Comparison of ENCODE assay signal across 20 mouse cellular contexts in the genomic region with DNA sequence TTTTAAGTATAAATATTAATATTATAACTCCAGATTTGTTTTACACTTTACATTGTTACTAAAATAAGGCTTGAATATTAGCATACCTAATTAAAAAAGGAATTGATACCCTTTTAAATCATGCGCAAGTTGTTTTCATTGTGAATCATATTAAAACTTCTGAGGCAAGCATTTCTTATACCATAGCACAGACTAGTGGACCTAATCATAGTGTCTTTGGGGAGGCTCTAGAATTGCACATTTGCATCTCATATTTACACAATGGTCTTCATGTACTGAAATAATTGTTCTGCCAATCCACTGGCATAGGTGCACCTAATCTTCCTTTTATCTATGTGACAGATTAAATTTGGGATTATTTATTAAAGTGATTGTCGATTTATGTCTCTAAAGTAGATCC.
A peak's percentile ranks its signal among the peaks of the same experiment; 100 is the strongest.
DNase-seq lines count a peak whose midpoint lies in the region; ATAC-seq and TF ChIP-seq lines count a peak whose summit lies in the region.
"Had no signal": no experiment of that assay in that cellular context is flagged by ENCODE, and none has a peak within 500 bp of the region (broad histone marks: within the 10 kb centered on the region; RNA-seq: fewer than 3 reads in every experiment).

No protein-coding gene starts in this region.

- no peaks in the 10 kb centered on the region for H3K9me3 ChIP-seq in forebrain, postnatal 0 days (ENCODE audit: low read length)
- no peaks in the 10 kb centered on the region for H3K9me3 ChIP-seq in forebrain, embryonic 11.5 days (ENCODE audit: control insufficient read depth, low read length)
- H3K9me3 ChIP-seq in intestine, postnatal 0 days (ENCODE audit: control insufficient read depth), result no peaks in the 10 kb centered on the region
- H3K9me3 ChIP-seq in intestine, embryonic 15.5 days, result no peaks in the 10 kb centered on the region
- H3K9me3 ChIP-seq in midbrain, embryonic 11.5 days (ENCODE audit: control insufficient read depth, low read length), result no peaks in the 10 kb centered on the region
- no peaks in the 10 kb centered on the region for H3K9me3 ChIP-seq in midbrain, embryonic 13.5 days
- H3K9me3 ChIP-seq: embryonic facial prominence, embryonic 12.5 days; forebrain, embryonic 13.5 days; heart, embryonic 12.5 days; hindbrain, embryonic 12.5 days had no signal

- 82% methylated on average over 2 of the region's 2 CpGs for WGBS in forebrain, postnatal 0 days
- 89% methylated on average over 2 of the region's 2 CpGs for WGBS in forebrain, embryonic 11.5 days
- 87% methylated on average over 2 of the region's 2 CpGs for WGBS in intestine, postnatal 0 days
- WGBS in intestine, embryonic 15.5 days, result 92% methylated on average over 2 of the region's 2 CpGs
- 97% methylated on average over 2 of the region's 2 CpGs for whole genome bisulfite sequencing in midbrain, embryonic 11.5 days
- 90% methylated on average over 2 of the region's 2 CpGs for WGBS in midbrain, embryonic 13.5 days

- H3K27ac ChIP-seq in forebrain, postnatal 0 days (ENCODE audit: low read depth, low read length), result no peak overlapping the region
- H3K27ac ChIP-seq in forebrain, embryonic 11.5 days (ENCODE audit: low read depth, low read length), result no peak overlapping the region
- no peak overlapping the region for H3K27ac ChIP-seq in intestine, postnatal 0 days (ENCODE audit: low read depth, low read length)
- no peak overlapping the region for H3K27ac ChIP-seq in intestine, embryonic 15.5 days
- no peak overlapping the region for H3K27ac ChIP-seq in midbrain, embryonic 11.5 days (ENCODE audit: low read depth, low read length)
- no peak overlapping the region for H3K27ac ChIP-seq in midbrain, embryonic 13.5 days
- H3K27ac ChIP-seq: embryonic facial prominence, embryonic 12.5 days; forebrain, embryonic 13.5 days; hindbrain, embryonic 12.5 days had no signal

- no peak overlapping the region for H3K4me2 ChIP-seq in forebrain, postnatal 0 days (ENCODE audit: low read depth)
- H3K4me2 ChIP-seq in forebrain, embryonic 11.5 days (ENCODE audit: low read depth, low read length, severe bottlenecking), result no peak overlapping the region
- no peak overlapping the region for H3K4me2 ChIP-seq in intestine, postnatal 0 days (replicated peaks; ENCODE audit: low read depth)
- H3K4me2 ChIP-seq in intestine, embryonic 15.5 days (replicated peaks), result no peak overlapping the region
- no peak overlapping the region for H3K4me2 ChIP-seq in midbrain, embryonic 11.5 days
- H3K4me2 ChIP-seq in midbrain, embryonic 13.5 days (replicated peaks), result no peak overlapping the region
- H3K4me2 ChIP-seq: embryonic facial prominence, embryonic 12.5 days; forebrain, embryonic 13.5 days; heart, embryonic 12.5 days; hindbrain, embryonic 12.5 days had no signal

- no peak for DNase-seq in forebrain, postnatal 0 days
- DNase-seq in forebrain, embryonic 11.5 days (ENCODE audit: low spot score), result no peak
- peak; percentile 54 for DNase-seq in midbrain, embryonic 11.5 days (ENCODE audit: low spot score, missing footprints)
- DNase-seq in splenic B cell, adult 2 months (ENCODE audit: low read depth, low spot score), result peak; percentile 7
- DNase-seq in heart, postnatal 10 days, result no peak
- DNase-seq: adrenal gland, postnatal 10 days; B cell, adult 2 months; cerebellum, adult 11-12 months; cerebellum, adult 9-10 months; cerebellum, postnatal 25 days; gastrocnemius, postnatal 14 days; heart, postnatal 4 days had no signal

- intact Hi-C loops in heart, postnatal 10 days (cut with DNase I), result loop anchor here (1.0 kb wide), 1 partner anchor 116 kb away; no protein-coding TSS in a partner anchor

- H3K36me3 ChIP-seq in forebrain, postnatal 0 days (ENCODE audit: insufficient read depth), result no peaks in the 10 kb centered on the region
- no peaks in the 10 kb centered on the region for H3K36me3 ChIP-seq in forebrain, embryonic 11.5 days (ENCODE audit: control insufficient read depth, insufficient read depth, low read length)
- no peaks in the 10 kb centered on the region for H3K36me3 ChIP-seq in intestine, postnatal 0 days (ENCODE audit: control insufficient read depth, insufficient read depth)
- no peaks in the 10 kb centered on the region for H3K36me3 ChIP-seq in intestine, embryonic 15.5 days
- H3K36me3 ChIP-seq in midbrain, embryonic 11.5 days (ENCODE audit: control insufficient read depth, insufficient read depth, low read length), result no peaks in the 10 kb centered on the region
- H3K36me3 ChIP-seq in midbrain, embryonic 13.5 days, result no peaks in the 10 kb centered on the region
- no peaks in the 10 kb centered on the region for H3K36me3 ChIP-seq in splenic B cell, adult 2 months (ENCODE audit: control insufficient read depth, insufficient read depth, low read length, poor library complexity, severe bottlenecking)
- H3K36me3 ChIP-seq: embryonic facial prominence, embryonic 12.5 days; hindbrain, embryonic 12.5 days had no signal

- no peak overlapping the region for H3K9ac ChIP-seq in forebrain, postnatal 0 days
- no peak overlapping the region for H3K9ac ChIP-seq in forebrain, embryonic 11.5 days (ENCODE audit: low read length)
- no peak overlapping the region for H3K9ac ChIP-seq in intestine, postnatal 0 days (ENCODE audit: low read depth, low read length)
- no peak overlapping the region for H3K9ac ChIP-seq in intestine, embryonic 15.5 days
- H3K9ac ChIP-seq in midbrain, embryonic 11.5 days (ENCODE audit: low read length), result no peak overlapping the region
- no peak overlapping the region for H3K9ac ChIP-seq in midbrain, embryonic 13.5 days (replicated peaks)
- H3K9ac ChIP-seq: embryonic facial prominence, embryonic 12.5 days; forebrain, embryonic 13.5 days; heart, embryonic 12.5 days; hindbrain, embryonic 12.5 days had no signal

- no peak overlapping the region for H3K4me3 ChIP-seq in forebrain, postnatal 0 days (ENCODE audit: low read depth, low read length)
- no peak overlapping the region for H3K4me3 ChIP-seq in forebrain, embryonic 11.5 days (ENCODE audit: low read depth, low read length)
- H3K4me3 ChIP-seq in intestine, postnatal 0 days (ENCODE audit: low read depth, low read length), result no peak overlapping the region
- no peak overlapping the region for H3K4me3 ChIP-seq in intestine, embryonic 15.5 days (replicated peaks)
- no peak overlapping the region for H3K4me3 ChIP-seq in midbrain, embryonic 11.5 days (ENCODE audit: low read depth, low read length)
- H3K4me3 ChIP-seq in midbrain, embryonic 13.5 days (replicated peaks), result no peak overlapping the region
- H3K4me3 ChIP-seq: embryonic facial prominence, embryonic 12.5 days; forebrain, embryonic 13.5 days; heart, embryonic 12.5 days; hindbrain, embryonic 12.5 days had no signal

- no peaks in the 10 kb centered on the region for H3K27me3 ChIP-seq in forebrain, postnatal 0 days (ENCODE audit: insufficient read depth, low read length)
- H3K27me3 ChIP-seq in forebrain, embryonic 11.5 days (ENCODE audit: control insufficient read depth, insufficient read depth, low read length), result no peaks in the 10 kb centered on the region
- H3K27me3 ChIP-seq in intestine, postnatal 0 days (replicated peaks; ENCODE audit: control insufficient read depth, insufficient read depth, low read length), result no peaks in the 10 kb centered on the region
- H3K27me3 ChIP-seq in intestine, embryonic 15.5 days (replicated peaks), result no peaks in the 10 kb centered on the region
- no peaks in the 10 kb centered on the region for H3K27me3 ChIP-seq in midbrain, embryonic 11.5 days (ENCODE audit: control insufficient read depth, insufficient read depth, low read length)
- H3K27me3 ChIP-seq in midbrain, embryonic 13.5 days, result no peaks in the 10 kb centered on the region
- no peaks in the 10 kb centered on the region for H3K27me3 ChIP-seq in splenic B cell, adult 2 months (ENCODE audit: control insufficient read depth, insufficient read depth, low read length, poor library complexity, severe bottlenecking)
- H3K27me3 ChIP-seq: embryonic facial prominence, embryonic 12.5 days; forebrain, embryonic 13.5 days; heart, embryonic 12.5 days; hindbrain, embryonic 12.5 days had no signal

- no peaks in the 10 kb centered on the region for H3K4me1 ChIP-seq in forebrain, postnatal 0 days (ENCODE audit: insufficient read depth)
- no peaks in the 10 kb centered on the region for H3K4me1 ChIP-seq in forebrain, embryonic 11.5 days (replicated peaks; ENCODE audit: control insufficient read depth, insufficient read depth, low read length)
- H3K4me1 ChIP-seq in intestine, postnatal 0 days (replicated peaks; ENCODE audit: control insufficient read depth, insufficient read depth, low read length), result no peaks in the 10 kb centered on the region
- H3K4me1 ChIP-seq in intestine, embryonic 15.5 days (replicated peaks), result no peaks in the 10 kb centered on the region
- H3K4me1 ChIP-seq in midbrain, embryonic 11.5 days (ENCODE audit: control insufficient read depth, insufficient read depth, low read length), result no peaks in the 10 kb centered on the region
- H3K4me1 ChIP-seq in midbrain, embryonic 13.5 days (replicated peaks), result no peaks in the 10 kb centered on the region
- H3K4me1 ChIP-seq: embryonic facial prominence, embryonic 12.5 days; forebrain, embryonic 13.5 days; heart, embryonic 12.5 days; hindbrain, embryonic 12.5 days had no signal

- peak; percentile 18; the same call in 1 of the 2 replicates for TF ChIP-seq CTCF in forebrain, postnatal 0 days (IDR thresholded peaks at IDR 0.05; ENCODE audit: low read depth)
- peak; percentile 17; the same call in 1 of the 2 replicates for TF ChIP-seq CTCF in intestine, postnatal 0 days (IDR thresholded peaks at IDR 0.05; ENCODE audit: low read depth)

- ATAC-seq in forebrain, postnatal 0 days, result no peak
- no peak for ATAC-seq in forebrain, embryonic 11.5 days (replicated peaks; ENCODE audit: low FRiP score)
- ATAC-seq in intestine, postnatal 0 days, result no peak
- ATAC-seq in intestine, embryonic 15.5 days, result no peak
- no peak for ATAC-seq in midbrain, embryonic 11.5 days (ENCODE audit: low FRiP score)
- ATAC-seq in midbrain, embryonic 13.5 days, result no peak
- ATAC-seq: CD4-positive, CD25-positive, alpha-beta regulatory T cell, adult 4 months; forebrain, embryonic 13.5 days had no signal

Comparison
In these comparisons a context has a peak if more than half of its experiments do, and no peak if none do; other contexts are left out.
1. DNase-seq: peak in midbrain, embryonic 11.5 days (single experiment) and splenic B cell, adult 2 months (single experiment); none in forebrain, postnatal 0 days (single experiment), forebrain, embryonic 11.5 days (single experiment) and heart, postnatal 10 days (0 of 2).